Mouse (Mus musculus): Measurements from ENCODE around the gene Svopl.

DNA sequence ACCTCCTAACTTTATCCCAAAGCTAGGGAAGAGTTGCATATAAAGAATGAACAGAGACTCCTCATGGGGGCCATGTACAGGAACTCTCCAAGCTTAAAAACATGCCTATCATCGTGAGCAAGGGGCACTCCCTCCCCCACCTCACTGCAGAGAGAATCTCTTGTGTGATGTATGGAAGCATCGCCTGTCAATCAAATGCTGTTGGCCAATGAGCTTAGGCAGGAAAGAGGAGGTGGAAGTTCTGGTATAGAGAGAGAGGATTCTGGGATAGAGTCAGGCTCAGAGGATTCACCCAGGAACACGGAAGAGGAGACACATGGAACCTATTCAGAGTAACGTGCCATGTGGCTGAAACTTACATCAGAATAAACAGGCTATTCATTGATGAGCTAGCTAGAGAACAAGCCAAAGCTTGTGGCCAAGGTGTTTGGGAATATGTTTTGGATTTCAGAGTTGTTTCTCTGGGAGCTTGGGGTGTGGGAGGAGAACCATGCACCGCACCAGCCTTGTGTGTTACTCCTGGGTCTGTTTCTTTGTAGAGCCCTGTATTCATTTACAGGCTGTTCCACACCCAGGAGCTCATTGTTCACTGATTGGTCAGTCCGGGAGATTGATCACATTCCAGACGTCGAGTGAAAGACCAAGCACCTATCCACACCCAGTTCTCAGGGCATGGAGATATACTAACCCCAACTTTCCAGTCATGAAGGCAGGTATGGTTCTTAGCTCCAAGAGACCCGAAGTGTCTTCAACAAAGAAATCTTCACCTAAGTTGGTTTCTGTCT lies 40.6 kb upstream of the Svopl start:
- TF ChIP-seq TAL1 (IDR thresholded peaks at IDR 0.05; ENCODE audit: low read length) (no peak), GATA1 (IDR thresholded peaks at IDR 0.05; ENCODE audit: low read length) (no peak)
